Mouse (Mus musculus): ENCODE results near the gene Gm18596.
"Not testable (repeated sequence)": the region's sequence is repeated elsewhere in the genome, so short reads cannot be mapped to it uniquely, and the experiment has no call there.

Gm18596 gene

GRCm38 (mm10) chr10:77713734-77714133, 28.7 kb downstream of the Gm18596 start:
- no peak for DNase-seq (ENCODE audit: extremely low read depth, insufficient read length, low spot score)

- DNase-seq (ENCODE audit: extremely low read depth, insufficient read length, low spot score), result not testable (repeated sequence)
These were observed 31.3 kb downstream of the Gm18596 start, which contains the start of gene Gm10024 for GRCm38 (mm10) chr10:77711157-77711556. Gm10024 (plus strand) TSS chr10:77711457.

GRCm38 (mm10) chr10:77709831-77710230, 32.6 kb downstream of the Gm18596 start:
- DNase-seq (ENCODE audit: extremely low read depth, insufficient read length, low spot score), result no peak

DNA sequence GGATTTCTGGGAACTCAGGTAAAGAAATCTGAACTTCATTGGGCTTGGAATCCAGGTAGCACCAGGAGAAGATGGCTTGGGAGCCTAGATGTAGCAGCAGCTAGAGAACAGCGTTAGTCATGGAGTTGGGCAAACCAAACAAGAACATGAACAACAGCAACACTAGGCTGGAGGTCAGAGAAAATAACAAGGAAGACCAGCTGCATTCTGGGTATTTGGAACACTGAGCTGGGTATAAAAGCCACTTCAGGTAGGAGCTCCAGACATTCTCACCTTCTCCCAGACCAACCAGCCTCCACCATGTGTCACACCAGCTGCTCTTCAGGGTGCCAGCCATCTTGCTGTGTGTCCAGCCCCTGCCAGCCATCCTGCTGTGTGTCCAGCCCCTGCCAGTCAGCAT, 36.1 kb downstream of the Gm18596 start, which contains the start of gene Gm10272:
Gene Gm10272, plus strand, starts transcription at position 301 of the 400 bp plus-strand sequence.
- no peak for DNase-seq (ENCODE audit: extremely low read depth, insufficient read length, low spot score)

- DNase-seq (ENCODE audit: extremely low read depth, insufficient read length, low spot score), result no peak
These were observed 45.3 kb downstream of the Gm18596 start, which contains the start of gene Gm9508 for GRCm38 (mm10) chr10:77697133-77697532. Gm9508 (minus strand) TSS chr10:77697233.
